Mouse (Mus musculus): ENCODE measurements at regions not wholly inside any gene's neighbourhood (a gene's known extent, or its start where the extent isn't known, plus 50 kb on each side); places are given as distances from the start of the nearest gene placed in this dataset.

GRCm38 (mm10) chr10:45871028-45871427 is 293.4 kb downstream of the Hace1 start:
- TF ChIP-seq POLR2A (IDR thresholded peaks at IDR 0.05; ENCODE audit: borderline replicate concordance, extremely low read depth, insufficient read depth, insufficient read length, poor library complexity, severe bottlenecking) (no peak), CTCF (IDR thresholded peaks at IDR 0.05; ENCODE audit: borderline replicate concordance, extremely low read depth, insufficient read depth, insufficient read length) (no peak)

All from brain, embryonic 14.5 days (tissue).